Mouse (Mus musculus) liver, postnatal 0 days (tissue): ENCODE results near the gene Golt1a.

Source experiments
- CTCF ChIP-seq: sonication (generic); IDR thresholded peaks from 2 replicates; pipeline ENCODE4 v1.5.1; 2016; ENCODE audit warnings: antibody characterized with exemption, low read depth
- EP300 ChIP-seq: IDR thresholded peaks from 2 replicates; pipeline ENCODE4 v1.6.1; 2016; ENCODE audit warnings: antibody characterized with exemption, low read depth, mild to moderate bottlenecking

- TF ChIP-seq EP300, result peak; percentile 56; the same call in 1 of the 2 replicates
- no peak for TF ChIP-seq CTCF
Measured at GRCm38 (mm10) chr1:133347693-133348520, 38.3 kb downstream of the Golt1a start.
